Mouse (Mus musculus): Measurements from ENCODE around the gene Crybg1. TPM values are rescaled to one million over a fixed set of nuclear protein-coding genes. Genes with fewer than 3 reads are reported as not detected.
A peak's percentile ranks its signal among the peaks of the same experiment; 100 is the strongest.
"Not testable (repeated sequence)": the region's sequence is repeated elsewhere in the genome, so short reads cannot be mapped to it uniquely, and the experiment has no call there.

Crybg1 gene
- total RNA-seq, 2 experiments from 2014 or later, result 0.64 to 0.91 TPM

GRCm38 (mm10) chr10:43992506-43992905 is 156.1 kb downstream of the Crybg1 start:
- no peak for DNase-seq (ENCODE audit: low spot score in 2 of 2)
- intact Hi-C loops (cut with DNase I), result no loop called here

- intact Hi-C loops (cut with DNase I), result no loop called here
- DNase-seq (ENCODE audit: low spot score in 2 of 2), result no peak
Observed at GRCm38 (mm10) chr10:43991268-43991667, 157.4 kb downstream of the Crybg1 start.

GRCm38 (mm10) chr10:43983866-43984265 is 164.8 kb downstream of the Crybg1 start:
- intact Hi-C loops (cut with DNase I), result no loop called here
- DNase-seq (ENCODE audit: low spot score in 2 of 2), result no peak

- intact Hi-C loops (cut with DNase I), result no loop called here
- DNase-seq (ENCODE audit: low spot score in 2 of 2), result no peak
Observed at GRCm38 (mm10) chr10:43983241-43983640, 165.4 kb downstream of the Crybg1 start.

- DNase-seq (ENCODE audit: low spot score in 2 of 2), result no peak
- intact Hi-C loops (cut with DNase I), result no loop called here
Observed at GRCm38 (mm10) chr10:43982470-43982869, 166.2 kb downstream of the Crybg1 start.

- intact Hi-C loops (cut with DNase I); DNase-seq (ENCODE audit: low spot score in 2 of 2): not testable (repeated sequence)
Observed at GRCm38 (mm10) chr10:43980742-43981141, 167.9 kb downstream of the Crybg1 start.

- no peak for DNase-seq (ENCODE audit: low spot score in 2 of 2)
- intact Hi-C loops (cut with DNase I), result no loop called here
Observed at GRCm38 (mm10) chr10:43980080-43980479, 168.6 kb downstream of the Crybg1 start.

GRCm38 (mm10) chr10:43977353-43977752 is 171.3 kb downstream of the Crybg1 start:
- intact Hi-C loops (cut with DNase I), result no loop called here
- no peak for DNase-seq (ENCODE audit: low spot score in 2 of 2)

GRCm38 (mm10) chr10:43973244-43973643 is 175.4 kb downstream of the Crybg1 start:
- no peak for DNase-seq (ENCODE audit: low spot score in 2 of 2)

GRCm38 (mm10) chr10:43964943-43965342 is 183.7 kb downstream of the Crybg1 start:
- peak; percentile 17 to 21 for DNase-seq (ENCODE audit: low spot score in 2 of 2)

More at GRCm38 (mm10) chr10:43973244-43973643, 175.4 kb downstream of the Crybg1 start:
- intact Hi-C loops (cut with DNase I), result no loop called here

GRCm38 (mm10) chr10:43953942-43954341 is 194.7 kb downstream of the Crybg1 start:
- intact Hi-C loops (cut with DNase I), result loop anchor here (1.0 to 5.0 kb wide), 4 partner anchors 117 to 283 kb away; no protein-coding TSS in a partner anchor

More at GRCm38 (mm10) chr10:43964943-43965342, 183.7 kb downstream of the Crybg1 start:
- intact Hi-C loops (cut with DNase I), result no loop called here

GRCm38 (mm10) chr10:43945435-43945834 is 203.2 kb downstream of the Crybg1 start:
- intact Hi-C loops (cut with DNase I), result no loop called here
- no peak for DNase-seq (ENCODE audit: low spot score in 2 of 2)

More at GRCm38 (mm10) chr10:43953942-43954341, 194.7 kb downstream of the Crybg1 start:
- DNase-seq (ENCODE audit: low spot score in 2 of 2), result peak; percentile 39 to 74

- DNase-seq (ENCODE audit: low spot score in 2 of 2), result no peak
- intact Hi-C loops (cut with DNase I), result no loop called here
Observed at GRCm38 (mm10) chr10:43943736-43944135, 204.9 kb downstream of the Crybg1 start.

- DNase-seq (ENCODE audit: low spot score in 2 of 2), result no peak
- intact Hi-C loops (cut with DNase I), result no loop called here
Observed at GRCm38 (mm10) chr10:43939136-43939662, 209.5 kb downstream of the Crybg1 start.

- intact Hi-C loops (cut with DNase I), result no loop called here
- DNase-seq (ENCODE audit: low spot score in 2 of 2), result no peak
Observed at GRCm38 (mm10) chr10:43928596-43928995, 220.1 kb downstream of the Crybg1 start.

GRCm38 (mm10) chr10:43927736-43928135 is 220.9 kb downstream of the Crybg1 start:
- intact Hi-C loops (cut with DNase I), result no loop called here
- DNase-seq (ENCODE audit: low spot score in 2 of 2), result no peak

- intact Hi-C loops (cut with DNase I); DNase-seq (ENCODE audit: low spot score in 2 of 2): not testable (repeated sequence)
Observed at GRCm38 (mm10) chr10:43925776-43926175, 222.9 kb downstream of the Crybg1 start.

- intact Hi-C loops (cut with DNase I), result no loop called here
Observed at GRCm38 (mm10) chr10:43923096-43923495, 225.6 kb downstream of the Crybg1 start.

GRCm38 (mm10) chr10:43918696-43919608 is 229.7 kb downstream of the Crybg1 start:
- peak; percentile 82 to 89 for DNase-seq (ENCODE audit: low spot score in 2 of 2)
- intact Hi-C loops (cut with DNase I), result loop anchor here (1.0 kb wide), 1 partner anchor 344 kb away; no protein-coding TSS in a partner anchor

More at GRCm38 (mm10) chr10:43923096-43923495, 225.6 kb downstream of the Crybg1 start:
- DNase-seq (ENCODE audit: low spot score in 2 of 2), result no peak

- no peak for DNase-seq (ENCODE audit: low spot score in 2 of 2)
- intact Hi-C loops (cut with DNase I), result no loop called here
Observed at GRCm38 (mm10) chr10:43916737-43917136, 231.9 kb downstream of the Crybg1 start.

Data from left cerebral cortex, postnatal 14 days (tissue).